Mouse (Mus musculus) hindbrain, embryonic 15.5 days (tissue): ENCODE measurements around the gene Aldh3b1. TPM values are rescaled to one million over a fixed set of nuclear protein-coding genes. Genes with fewer than 3 reads are reported as not detected.
"Not testable (repeated sequence)": the region's sequence is repeated elsewhere in the genome, so short reads cannot be mapped to it uniquely, and the experiment has no call there.

Experiments used
- ATAC-seq: fragments of 200-750 bp; cut with Nextera tagmentation; 2 replicates; pipeline ENCODE4 v1.8.0; 2017; ENCODE audit warnings: low read depth, moderate number of reproducible peaks, moderate TSS enrichment; ENCODE audit not compliant: low FRiP score
- H3K27ac ChIP-seq: fragments of 300-500 bp; sonication (generic); replicated peaks from 2 replicates; pipeline ENCODE4 v1.5.1; 2015; ENCODE audit warnings: mild to moderate bottlenecking, inconsistent platforms
- H3K27me3 ChIP-seq: fragments of 300-500 bp; sonication (generic); 2 replicates; pipeline ENCODE4 v1.6.1; 2015; ENCODE audit warnings: control low read depth, inconsistent platforms
- H3K36me3 ChIP-seq: fragments of 300-500 bp; sonication (generic); 2 replicates; pipeline ENCODE4 v1.6.1; 2015; ENCODE audit warnings: control low read depth, inconsistent platforms
- H3K4me1 ChIP-seq: fragments of 300-500 bp; sonication (generic); replicated peaks from 2 replicates; pipeline ENCODE4 v1.6.1; 2015; ENCODE audit warnings: control low read depth, inconsistent platforms
- H3K4me2 ChIP-seq: fragments of 300-500 bp; sonication (generic); 2 replicates; pipeline ENCODE4 v1.6.1; 2015; ENCODE audit warnings: moderate library complexity, mild to moderate bottlenecking, inconsistent platforms
- H3K4me3 ChIP-seq: fragments of 300-500 bp; sonication (generic); 2 replicates; pipeline ENCODE4 v1.5.1; 2015; ENCODE audit warnings: mild to moderate bottlenecking, inconsistent platforms
- H3K9ac ChIP-seq: fragments of 300-500 bp; sonication (generic); 2 replicates; pipeline ENCODE4 v1.6.1; 2015; ENCODE audit warnings: inconsistent platforms
- H3K9me3 ChIP-seq: fragments of 300-500 bp; sonication (generic); 2 replicates; pipeline ENCODE4 v1.6.1; 2016; ENCODE audit warnings: control low read depth, inconsistent platforms
- WGBS: fragments of 180-500 bp; shearing (Covaris S2); methylation state at CpG from one replicate; pipeline ENCODE4 v1.1.7; 2015; 5-methylcytosine and 5-hydroxymethylcytosine counted together
- polyA plus RNA-seq: library from polyadenylated mRNA; unstranded; fragments of >200 nt; fragmentation: Nextera tagmentation; extraction: Ambion mirVana; gene quantifications from 2 replicates; pipeline ENCODE4 v1.2.1, GENCODE M21; 2015

The Aldh3b1 gene
- polyA plus RNA-seq, result 2.7 and 3.0 TPM in 2 replicates

DNA sequence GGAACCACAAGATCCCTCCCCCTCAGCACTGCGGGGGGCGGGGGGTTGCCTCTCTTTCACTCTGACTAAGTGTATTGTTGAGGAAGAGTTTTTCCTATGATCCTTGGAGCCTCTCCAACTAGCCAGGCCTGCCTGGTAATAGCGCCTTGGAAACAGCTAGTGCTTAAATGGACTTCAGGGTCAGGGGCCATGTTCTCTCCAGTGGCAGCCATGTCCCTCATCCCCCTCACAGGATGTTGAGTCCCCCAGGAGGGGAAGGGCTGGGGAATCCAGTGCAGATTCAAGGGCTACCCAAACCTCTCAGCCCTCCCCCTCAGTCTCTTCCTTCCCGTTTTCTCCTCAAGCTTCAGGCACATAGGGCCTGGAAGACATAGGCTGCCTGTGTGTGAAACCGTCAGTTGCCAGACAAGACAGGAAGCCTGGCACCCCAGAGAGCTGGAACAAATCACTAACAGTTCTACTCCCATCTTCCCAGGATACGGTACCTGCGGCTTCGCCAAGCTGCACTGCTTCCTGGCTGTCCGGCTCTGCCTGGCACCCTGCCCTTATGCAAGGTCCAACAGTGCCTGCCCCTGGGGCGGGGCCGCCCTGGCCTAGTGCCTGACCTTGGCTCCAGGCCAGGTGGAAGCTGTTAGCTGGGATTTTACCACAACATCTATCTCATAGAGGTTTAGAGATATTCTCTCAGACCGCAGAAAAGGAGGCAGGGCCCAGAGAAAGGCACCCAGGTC lies at the start of gene Aldh3b1:
Gene Aldh3b1, minus strand, starts transcription at position 598 of the 731 bp plus-strand sequence.
- no peaks in the 10 kb centered on the region for H3K36me3 ChIP-seq
- H3K27ac ChIP-seq, result peak within 1 kb of the TSS; percentile 73
- WGBS, result 47% methylated on average over 12 of the region's 12 CpGs
- H3K9ac ChIP-seq, result no peak within 1 kb of the TSS
- H3K27me3 ChIP-seq, result no peaks in the 10 kb centered on the region
- H3K4me3 ChIP-seq, result no peak within 1 kb of the TSS
- peak within 1 kb of the TSS; percentile 19 for H3K4me2 ChIP-seq
- no peaks in the 10 kb centered on the region for H3K9me3 ChIP-seq
- ATAC-seq, result peak; percentile 85
- H3K4me1 ChIP-seq, result peaks cover 25% of the 10 kb centered on the region

DNA sequence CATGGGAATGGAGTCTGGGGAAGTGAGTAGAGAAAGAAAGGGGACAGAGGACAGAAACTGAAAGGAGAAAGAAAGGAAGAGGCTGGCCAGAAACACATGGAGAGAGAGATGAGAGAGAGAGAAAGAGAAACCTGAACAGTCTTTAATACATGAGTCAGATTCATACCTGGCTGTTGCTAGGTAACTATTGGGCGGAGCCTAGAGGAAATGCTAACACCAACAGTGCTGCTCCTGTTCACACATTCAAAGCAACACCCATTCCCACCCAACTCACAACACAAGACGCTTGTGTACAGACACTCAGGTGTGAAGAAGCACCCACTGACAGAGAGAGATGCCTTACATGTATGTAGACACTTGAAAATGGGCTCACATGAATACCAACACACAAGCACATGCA lies 46.3 kb upstream of the Aldh3b1 start:
- no peak for ATAC-seq
- H3K9me3 ChIP-seq, result no peaks in the 10 kb centered on the region

DNA sequence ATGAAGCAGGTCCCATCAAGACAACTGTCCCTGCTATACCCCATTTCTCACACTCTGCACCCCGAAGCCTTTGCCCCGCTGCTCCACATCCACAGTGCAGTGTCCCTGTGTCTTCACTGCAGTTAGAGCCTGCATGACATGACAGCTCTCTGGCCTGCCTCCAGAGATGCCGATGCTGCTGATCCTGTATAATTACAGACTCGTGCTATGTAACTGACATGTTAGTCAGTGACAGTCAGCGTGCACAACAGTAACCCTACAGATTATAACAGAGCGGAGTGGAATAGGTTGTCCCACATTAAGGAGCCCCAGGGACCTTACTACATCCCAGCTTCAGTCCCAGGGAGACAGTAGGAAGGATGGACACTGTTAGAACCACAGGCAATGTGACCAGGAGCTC lies 45.0 kb upstream of the Aldh3b1 start:
- not testable (repeated sequence) for H3K9me3 ChIP-seq, H3K4me1 ChIP-seq, H3K27ac ChIP-seq, H3K27me3 ChIP-seq, H3K36me3 ChIP-seq, H3K4me2 ChIP-seq, ATAC-seq, H3K9ac ChIP-seq, H3K4me3 ChIP-seq
- 77% methylated on average over 6 of the region's 6 CpGs for WGBS

More for the DNA sequence above, 46.3 kb upstream of the Aldh3b1 start:
- Histone ChIP-seq H3K4me1 (no peaks in the 10 kb centered on the region), H3K27ac (no peak overlapping the region), H3K27me3 (no peaks in the 10 kb centered on the region), H3K4me2 (no peak overlapping the region), H3K36me3 (no peaks in the 10 kb centered on the region), H3K4me3 (no peak overlapping the region), H3K9ac (no peak overlapping the region)
- WGBS, result 93% methylated on average over 2 of the region's 2 CpGs

DNA sequence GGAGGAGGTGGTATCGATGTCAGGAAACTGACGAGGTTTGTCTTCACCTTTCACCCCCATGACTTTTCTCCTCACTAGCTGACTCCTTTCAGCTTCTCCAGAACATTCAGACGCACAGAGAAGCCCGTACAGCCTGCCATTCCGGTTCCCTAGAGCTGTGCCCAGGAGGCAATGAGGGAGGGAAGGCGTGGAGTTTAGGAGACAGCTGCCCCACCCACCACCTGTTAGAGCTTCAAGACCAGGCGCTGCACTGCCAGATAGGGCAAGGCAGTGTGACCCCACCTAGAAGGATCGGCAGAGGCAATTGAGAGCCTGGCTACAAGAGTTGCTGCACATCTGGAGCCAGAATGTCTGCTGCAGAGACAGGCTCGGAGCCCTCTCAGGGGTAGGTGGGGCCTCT lies 42.6 kb upstream of the Aldh3b1 start, which contains the start of gene Aldh3b2:
Gene Aldh3b2, plus strand, starts transcription at position 100 of the 400 bp plus-strand sequence.
- H3K36me3 ChIP-seq, result no peaks in the 10 kb centered on the region
- H3K27ac ChIP-seq, result no peak within 1 kb of the TSS
- no peak within 1 kb of the TSS for H3K4me2 ChIP-seq
- WGBS, result 62% methylated on average over 9 of the region's 9 CpGs
- H3K4me3 ChIP-seq, result no peak within 1 kb of the TSS
- no peak within 1 kb of the TSS for H3K9ac ChIP-seq
- H3K27me3 ChIP-seq, result no peaks in the 10 kb centered on the region
- H3K9me3 ChIP-seq, result no peaks in the 10 kb centered on the region
- H3K4me1 ChIP-seq, result no peaks in the 10 kb centered on the region
- ATAC-seq, result no peak

DNA sequence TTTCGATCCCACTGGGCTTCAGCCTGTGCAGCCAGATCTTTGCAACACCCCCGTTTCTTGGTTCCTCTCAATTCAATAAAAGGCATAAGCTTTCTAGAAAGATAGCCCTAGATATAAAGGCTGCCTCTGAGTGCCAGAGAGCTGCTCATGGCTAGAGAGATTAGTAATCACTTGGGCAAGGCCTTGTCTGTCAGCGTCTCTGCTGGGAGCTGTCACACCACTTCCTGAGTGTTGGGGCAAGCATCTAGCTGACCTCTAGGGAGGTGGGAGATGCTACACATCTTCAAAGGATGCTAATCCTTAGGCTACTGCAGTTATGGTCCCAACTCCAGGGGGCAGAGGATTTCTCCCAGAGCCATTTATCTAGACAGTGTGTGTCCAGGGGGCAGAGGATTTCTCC lies 37.6 kb upstream of the Aldh3b1 start:
- Histone ChIP-seq H3K27me3 (no peaks in the 10 kb centered on the region), H3K27ac (no peak overlapping the region), H3K4me3 (no peak overlapping the region), H3K9me3 (no peaks in the 10 kb centered on the region), H3K36me3 (no peaks in the 10 kb centered on the region), H3K4me1 (no peaks in the 10 kb centered on the region), H3K9ac (no peak overlapping the region), H3K4me2 (no peak overlapping the region)
- 77% methylated on average over 3 of the region's 3 CpGs for WGBS
- no peak for ATAC-seq

DNA sequence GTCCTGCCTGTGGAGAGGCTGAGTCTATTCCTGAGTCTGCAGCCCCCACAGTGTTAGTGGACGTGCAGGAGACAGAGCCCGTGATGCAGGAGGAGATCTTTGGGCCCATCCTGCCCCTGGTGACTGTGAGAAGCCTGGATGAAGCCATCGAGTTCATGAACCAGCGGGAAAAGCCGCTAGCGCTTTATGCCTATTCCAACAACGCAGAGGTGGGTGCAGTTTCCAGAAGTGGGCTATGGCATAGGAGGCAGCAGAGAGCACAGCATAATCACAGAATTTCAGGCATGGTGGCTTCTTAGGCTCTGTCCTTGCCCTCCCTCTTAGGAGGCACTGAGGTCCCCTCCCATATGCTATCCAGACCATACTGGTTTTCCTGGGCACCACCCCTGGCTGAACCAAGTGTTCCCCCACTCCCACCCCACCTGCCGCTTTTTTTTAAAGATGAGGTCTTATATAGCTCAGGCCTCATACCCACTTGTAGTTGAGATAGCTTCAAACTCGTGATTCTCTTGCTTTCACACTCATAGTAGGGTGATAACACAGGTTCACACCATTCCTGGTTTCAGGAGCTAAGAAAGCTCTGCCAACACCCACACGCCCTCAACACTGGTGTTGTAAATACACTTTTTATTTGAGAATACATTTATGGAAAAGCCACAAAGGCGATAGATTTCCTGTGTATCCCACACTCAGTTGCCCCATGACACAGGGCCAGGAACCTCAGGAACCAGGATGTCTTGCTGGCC lies 36.9 kb upstream of the Aldh3b1 start:
- Histone ChIP-seq H3K9me3 (no peaks in the 10 kb centered on the region), H3K4me2 (no peak overlapping the region), H3K27me3 (no peaks in the 10 kb centered on the region), H3K9ac (no peak overlapping the region), H3K4me3 (no peak overlapping the region), H3K4me1 (no peaks in the 10 kb centered on the region), H3K36me3 (no peaks in the 10 kb centered on the region), H3K27ac (no peak overlapping the region)
- 71% methylated on average over 11 of the region's 11 CpGs for WGBS
- no peak for ATAC-seq

DNA sequence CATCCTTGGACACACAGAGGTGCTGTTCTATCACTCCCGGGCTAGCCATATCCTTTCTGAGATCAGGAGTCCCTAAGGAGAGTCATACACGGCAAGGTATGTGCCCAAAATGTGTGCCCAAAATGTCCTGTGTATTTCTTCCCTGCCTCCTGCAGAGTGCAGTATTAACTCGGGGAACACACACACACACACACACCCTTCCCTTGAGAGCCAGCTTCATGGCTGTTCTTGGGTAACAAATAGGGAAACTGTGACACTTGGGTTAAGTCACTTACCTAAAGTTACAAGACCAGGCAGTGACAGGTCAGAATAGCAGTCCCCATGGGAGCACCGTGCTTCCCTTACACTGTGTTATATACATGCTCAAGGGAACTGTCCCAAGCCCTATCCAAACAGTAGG lies 34.4 kb upstream of the Aldh3b1 start:
- no peak for ATAC-seq
- H3K27ac ChIP-seq, result no peak overlapping the region
- H3K9ac ChIP-seq, result no peak overlapping the region
- H3K4me3 ChIP-seq, result no peak overlapping the region
- WGBS, result 73% methylated on average over 4 of the region's 4 CpGs
- no peak overlapping the region for H3K4me2 ChIP-seq
- H3K27me3 ChIP-seq, result no peaks in the 10 kb centered on the region
- H3K4me1 ChIP-seq, result no peaks in the 10 kb centered on the region
- no peaks in the 10 kb centered on the region for H3K9me3 ChIP-seq
- no peaks in the 10 kb centered on the region for H3K36me3 ChIP-seq

DNA sequence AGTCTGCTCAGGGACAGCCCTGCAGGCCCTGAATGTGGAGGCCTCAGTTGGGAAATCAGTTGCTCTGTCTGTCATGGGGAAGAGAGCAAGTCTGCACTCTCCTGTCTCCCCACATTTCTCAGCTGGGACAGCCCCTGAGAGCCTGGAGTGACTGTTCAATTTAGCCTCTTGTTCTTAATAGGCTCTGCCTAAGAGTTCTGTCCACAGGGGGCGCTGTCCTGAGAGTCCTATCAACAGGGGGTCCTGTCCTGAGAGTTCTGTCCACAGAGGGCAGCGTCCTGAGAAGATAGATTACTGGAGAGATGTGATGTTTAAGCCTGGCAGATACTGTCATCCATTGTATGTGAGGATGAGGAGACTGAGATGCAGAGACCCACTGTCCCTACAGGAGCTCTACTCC lies 32.9 kb upstream of the Aldh3b1 start:
- H3K36me3 ChIP-seq, result no peaks in the 10 kb centered on the region
- H3K27me3 ChIP-seq, result no peaks in the 10 kb centered on the region
- no peaks in the 10 kb centered on the region for H3K9me3 ChIP-seq
- no peak overlapping the region for H3K9ac ChIP-seq
- H3K4me1 ChIP-seq, result no peaks in the 10 kb centered on the region
- H3K27ac ChIP-seq, result no peak overlapping the region
- no peak overlapping the region for H3K4me2 ChIP-seq
- 18% methylated on average over 2 of the region's 2 CpGs for whole genome bisulfite sequencing
- H3K4me3 ChIP-seq, result no peak overlapping the region
- ATAC-seq, result no peak

DNA sequence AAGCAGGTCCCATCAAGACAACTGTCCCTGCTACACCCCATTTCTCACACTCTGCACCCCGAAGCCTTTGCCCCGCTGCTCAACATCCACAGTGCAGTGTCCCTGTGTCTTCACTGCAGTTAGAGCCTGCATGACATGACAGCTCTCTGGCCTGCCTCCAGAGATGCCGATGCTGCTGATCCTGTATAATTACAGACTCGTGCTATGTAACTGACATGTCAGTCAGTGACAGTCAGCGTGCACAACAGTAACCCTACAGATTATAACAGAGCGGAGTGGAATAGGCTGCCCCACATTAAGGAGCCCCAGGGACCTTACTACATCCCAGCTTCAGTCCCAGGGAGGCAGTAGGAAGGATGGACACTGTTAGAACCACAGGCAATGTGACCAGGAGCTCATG lies 32.2 kb upstream of the Aldh3b1 start:
- H3K4me3 ChIP-seq, H3K27me3 ChIP-seq, ATAC-seq, H3K9ac ChIP-seq, H3K27ac ChIP-seq, H3K36me3 ChIP-seq, H3K4me2 ChIP-seq, H3K4me1 ChIP-seq, H3K9me3 ChIP-seq: not testable (repeated sequence)
- 71% methylated on average over 6 of the region's 6 CpGs for WGBS

DNA sequence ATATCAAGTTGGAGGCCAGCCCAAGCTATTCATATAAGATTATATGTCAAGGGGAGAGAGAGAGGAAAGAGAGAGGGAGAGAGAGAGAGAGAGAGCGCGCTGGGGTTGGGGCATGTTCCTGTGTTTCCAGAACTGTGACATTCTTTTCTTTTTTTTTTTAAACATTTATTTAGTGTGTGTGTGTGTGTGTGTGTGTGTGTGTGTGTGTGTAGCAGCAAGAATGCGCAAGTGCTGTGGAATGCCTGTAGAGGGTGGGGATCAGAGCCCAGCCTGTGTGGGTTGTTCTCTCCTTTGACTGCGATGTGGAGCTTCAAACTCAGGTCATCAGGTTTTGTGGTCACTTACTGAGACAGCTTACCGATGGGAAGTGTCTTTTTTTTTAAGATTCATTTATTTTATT lies 30.6 kb upstream of the Aldh3b1 start:
- no peak overlapping the region for H3K27ac ChIP-seq
- no peaks in the 10 kb centered on the region for H3K9me3 ChIP-seq
- no peak overlapping the region for H3K4me3 ChIP-seq
- no peaks in the 10 kb centered on the region for H3K36me3 ChIP-seq
- ATAC-seq, result no peak
- no peak overlapping the region for H3K9ac ChIP-seq
- WGBS, result 83% methylated on average over 5 of the region's 5 CpGs
- H3K4me2 ChIP-seq, result no peak overlapping the region
- H3K27me3 ChIP-seq, result no peaks in the 10 kb centered on the region
- H3K4me1 ChIP-seq, result no peaks in the 10 kb centered on the region

DNA sequence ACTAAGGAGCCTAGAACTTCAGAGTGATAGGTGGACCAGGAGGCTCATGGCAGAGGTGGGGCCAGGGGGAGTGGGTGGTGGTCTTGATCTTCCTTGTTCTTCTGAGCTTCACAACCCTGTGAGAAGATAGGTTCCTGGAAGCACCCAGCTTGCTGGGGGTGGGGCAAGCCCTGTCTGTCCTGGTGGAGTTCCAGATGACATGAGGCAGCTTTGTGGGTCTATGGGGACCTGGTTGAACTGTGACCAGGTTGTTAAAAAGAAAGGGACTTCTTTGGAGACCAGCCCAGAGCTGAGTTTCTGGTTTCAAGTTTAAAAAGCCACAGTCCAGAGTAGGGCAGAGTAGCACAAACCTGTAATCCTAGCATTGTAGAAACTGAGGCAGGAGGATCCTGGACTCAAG lies 29.4 kb upstream of the Aldh3b1 start:
- no peak for ATAC-seq
- no peak overlapping the region for H3K9ac ChIP-seq

DNA sequence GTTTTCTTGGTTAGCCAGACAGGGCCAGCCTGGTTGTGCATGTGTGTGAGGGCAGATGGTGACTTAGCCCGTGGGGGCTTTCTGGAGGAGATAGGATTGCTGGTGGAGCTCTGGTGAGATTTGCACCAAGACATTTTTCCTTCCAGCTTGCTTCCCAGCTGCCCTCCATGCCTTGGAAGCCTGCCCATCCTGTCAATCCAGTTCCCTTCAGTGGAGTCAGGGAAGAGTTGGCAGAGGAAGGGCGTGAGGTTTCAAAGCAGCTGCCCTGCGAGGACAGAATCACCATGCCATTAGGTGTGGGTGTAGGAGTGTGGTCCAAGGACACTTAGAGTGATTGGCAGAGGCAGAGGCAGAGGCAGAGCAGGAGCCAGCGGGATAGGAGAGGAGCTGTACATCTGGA lies 28.9 kb upstream of the Aldh3b1 start, which contains the start of gene Aldh3b3:
Gene Aldh3b3, plus strand, starts transcription at position 176 of the 400 bp plus-strand sequence.
- no peak within 1 kb of the TSS for H3K9ac ChIP-seq
- WGBS, result 82% methylated on average over 4 of the region's 4 CpGs
- H3K4me3 ChIP-seq, result no peak within 1 kb of the TSS
- H3K27me3 ChIP-seq, result no peaks in the 10 kb centered on the region
- no peaks in the 10 kb centered on the region for H3K9me3 ChIP-seq
- ATAC-seq, result no peak
- H3K4me2 ChIP-seq, result no peak within 1 kb of the TSS
- H3K27ac ChIP-seq, result no peak within 1 kb of the TSS
- no peaks in the 10 kb centered on the region for H3K4me1 ChIP-seq
- no peaks in the 10 kb centered on the region for H3K36me3 ChIP-seq

More for the DNA sequence above, 29.4 kb upstream of the Aldh3b1 start:
- Histone ChIP-seq H3K4me2 (no peak overlapping the region), H3K27me3 (no peaks in the 10 kb centered on the region), H3K4me1 (no peaks in the 10 kb centered on the region), H3K9me3 (no peaks in the 10 kb centered on the region), H3K4me3 (no peak overlapping the region), H3K36me3 (no peaks in the 10 kb centered on the region), H3K27ac (no peak overlapping the region)
